Mouse (Mus musculus): ENCODE results near the gene Rabggtb. TPM values are rescaled to one million over a fixed set of nuclear protein-coding genes. Genes with fewer than 3 reads are reported as not detected.

The Rabggtb gene
- total and polyA plus RNA-seq, 3 experiments: 223 to 316 (median 256) TPM

GRCm38 (mm10) chr3:153897216-153897615 lies 15.6 kb downstream of the Rabggtb start:
- no peaks in the 10 kb centered on the region for H3K79me2 ChIP-seq (replicated peaks; ENCODE audit: control insufficient read depth, extremely low read depth, insufficient read depth, poor library complexity, severe bottlenecking)
- dilution Hi-C loops (cut with MboI; ENCODE audit: extremely low pct_ligation_motif_present, extremely low pct_unique_long_range_greater_than_20kb, low sequenced_read_pairs): no loop called here
- H3K9me3 ChIP-seq (replicated peaks; ENCODE audit: low read length): no peaks in the 10 kb centered on the region
- in situ Hi-C loops (cut with MboI; ENCODE audit: low pct_ligation_motif_present, low pct_unique_long_range_greater_than_20kb, low sequenced_read_pairs): no loop called here
- H3K9ac ChIP-seq (ENCODE audit: insufficient read depth, low read depth): no peak overlapping the region
- DNase-seq (ENCODE audit: extremely low read depth): no peak
- H3K27ac ChIP-seq (ENCODE audit: insufficient read depth, low read depth): no peak overlapping the region
- H3K4me2 ChIP-seq (ENCODE audit: insufficient read depth, low read depth, poor library complexity, severe bottlenecking): no peak overlapping the region
- peaks cover 0 to 19% of the 10 kb centered on the region in 2 experiments for H3K36me3 ChIP-seq (replicated peaks in 1 of 2; ENCODE audit: control insufficient read depth in 1 of 2, insufficient read depth in 1 of 2, low read length in 1 of 2)
- H3K4me3 ChIP-seq (replicated peaks in 1 of 3; ENCODE audit: low read depth in 2 of 3, low read length in 2 of 3, poor library complexity in 1 of 3): no peak overlapping the region
- no peak for TF ChIP-seq MAZ (IDR thresholded peaks at IDR 0.05; ENCODE audit: low read depth, low read length)
- H3K27me3 ChIP-seq (replicated peaks): no peaks in the 10 kb centered on the region
- H3K4me1 ChIP-seq (ENCODE audit: control insufficient read depth in 1 of 2, insufficient read depth in 2 of 2): 0 out of 4 replicates have a peak, but pooled peaks cover 0 to 5% of the 10 kb centered on the region in 2 experiments

DNA sequence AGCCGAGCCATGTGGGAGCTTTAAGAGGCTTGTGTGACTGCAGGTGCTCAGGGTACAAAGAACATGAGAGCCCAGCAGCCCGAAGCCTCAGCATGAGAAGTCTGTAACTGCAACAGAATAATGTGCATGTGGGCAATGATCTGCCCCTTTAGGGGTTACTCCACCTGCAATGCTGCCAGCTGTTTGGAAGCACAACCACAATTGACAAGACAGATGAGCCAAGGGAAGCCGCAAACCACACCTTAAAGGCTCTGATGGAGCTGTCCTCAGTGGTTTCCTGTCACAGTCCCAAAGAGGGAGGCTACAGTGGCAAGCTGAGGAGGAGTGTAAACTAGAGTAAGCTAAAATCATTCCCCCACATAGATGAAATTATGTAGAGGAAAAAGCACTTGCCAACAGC lies 17.4 kb downstream of the Rabggtb start:
- Histone ChIP-seq H3K36me3 (replicated peaks in 1 of 2; ENCODE audit: control insufficient read depth in 1 of 2, insufficient read depth in 1 of 2, low read length in 1 of 2) (peaks cover 0 to 19% of the 10 kb centered on the region in 2 experiments), H3K4me1 (ENCODE audit: control insufficient read depth in 1 of 2, insufficient read depth in 2 of 2) (0 out of 4 replicates have a peak, but pooled peaks cover 0 to 5% of the 10 kb centered on the region in 2 experiments), H3K9me3 (replicated peaks; ENCODE audit: low read length) (no peaks in the 10 kb centered on the region), H3K9ac (ENCODE audit: insufficient read depth, low read depth) (no peak overlapping the region), H3K4me3 (replicated peaks in 1 of 3; ENCODE audit: low read depth in 2 of 3, low read length in 2 of 3, poor library complexity in 1 of 3) (no peak overlapping the region), H3K79me2 (replicated peaks; ENCODE audit: control insufficient read depth, extremely low read depth, insufficient read depth, poor library complexity, severe bottlenecking) (no peaks in the 10 kb centered on the region), H3K4me2 (ENCODE audit: insufficient read depth, low read depth, poor library complexity, severe bottlenecking) (no peak overlapping the region), H3K27ac (ENCODE audit: insufficient read depth, low read depth) (no peak overlapping the region), H3K27me3 (replicated peaks) (no peaks in the 10 kb centered on the region)
- DNase-seq (ENCODE audit: extremely low read depth): no peak
- in situ Hi-C loops (cut with MboI; ENCODE audit: low pct_ligation_motif_present, low pct_unique_long_range_greater_than_20kb, low sequenced_read_pairs): no loop called here
- dilution Hi-C loops (cut with MboI; ENCODE audit: extremely low pct_ligation_motif_present, extremely low pct_unique_long_range_greater_than_20kb, low sequenced_read_pairs): no loop called here
- TF ChIP-seq TBP (conservative IDR thresholded peaks at IDR 0.05; ENCODE audit: low read depth, low read length) (no peak), BHLHE40 (IDR thresholded peaks at IDR 0.05; ENCODE audit: low read depth, low read length) (no peak), USF1 (IDR thresholded peaks at IDR 0.05; ENCODE audit: low read depth, low read length) (no peak), MAX (IDR thresholded peaks at IDR 0.05; ENCODE audit: low read length) (no peak), HCFC1 (IDR thresholded peaks at IDR 0.05; ENCODE audit: low read depth, low read length) (no peak)

DNA sequence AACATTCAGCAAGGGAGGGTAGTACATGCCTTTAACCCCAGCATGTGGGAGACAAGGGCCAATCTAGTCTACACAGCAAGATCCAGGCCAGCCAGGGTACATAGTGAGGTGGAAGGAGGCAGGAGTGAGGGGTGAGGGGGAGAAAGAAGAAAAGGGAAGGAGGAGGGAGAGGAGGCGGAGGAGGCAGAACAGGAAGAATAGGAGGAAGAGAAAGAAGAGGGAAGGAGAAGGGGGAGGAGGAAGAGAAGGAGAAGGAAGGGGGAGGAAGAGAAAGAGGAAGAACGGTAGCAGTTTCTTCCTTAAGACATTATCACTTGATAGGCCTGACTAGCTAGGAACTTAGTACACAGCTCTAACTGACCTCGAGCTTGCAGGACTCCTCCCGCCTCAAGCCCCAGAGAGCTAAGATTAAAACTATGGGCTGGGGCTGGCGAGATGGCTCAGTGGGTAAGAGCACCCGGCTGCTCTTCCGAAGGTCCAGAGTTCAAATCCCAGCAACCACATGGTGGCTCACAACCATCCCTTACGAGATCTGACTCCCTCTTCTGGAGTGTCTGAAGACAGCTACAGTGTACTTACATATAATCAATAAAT lies 23.5 kb downstream of the Rabggtb start:
- H3K4me2 ChIP-seq (ENCODE audit: insufficient read depth, low read depth, poor library complexity, severe bottlenecking): no peak overlapping the region
- TF ChIP-seq ZC3H11A (IDR thresholded peaks at IDR 0.05; ENCODE audit: low read depth, low read length): no peak
- no peak for TF ChIP-seq ZMIZ1 (IDR thresholded peaks at IDR 0.05; ENCODE audit: low read depth, low read length)
- no peak for TF ChIP-seq MAX (IDR thresholded peaks at IDR 0.05; ENCODE audit: low read length)
- no peak for TF ChIP-seq JUN (IDR thresholded peaks at IDR 0.05; ENCODE audit: insufficient read depth, low read depth, low read length)
- H3K9ac ChIP-seq (ENCODE audit: insufficient read depth, low read depth): no peak overlapping the region
- H3K4me3 ChIP-seq (replicated peaks in 1 of 3; ENCODE audit: low read depth in 2 of 3, low read length in 2 of 3, poor library complexity in 1 of 3): no peak overlapping the region
- no peaks in the 10 kb centered on the region for H3K79me2 ChIP-seq (replicated peaks; ENCODE audit: control insufficient read depth, extremely low read depth, insufficient read depth, poor library complexity, severe bottlenecking)
- peaks cover 0 to 8% of the 10 kb centered on the region in 2 experiments for H3K36me3 ChIP-seq (replicated peaks in 1 of 2; ENCODE audit: control insufficient read depth in 1 of 2, insufficient read depth in 1 of 2, low read length in 1 of 2)
- H3K9me3 ChIP-seq (replicated peaks; ENCODE audit: low read length): no peaks in the 10 kb centered on the region
- peaks cover 0 to 9% of the 10 kb centered on the region in 2 experiments; a peak in 2 of 4 replicates for H3K4me1 ChIP-seq (ENCODE audit: control insufficient read depth in 1 of 2, insufficient read depth in 2 of 2)
- in situ Hi-C loops (cut with MboI; ENCODE audit: low pct_ligation_motif_present, low pct_unique_long_range_greater_than_20kb, low sequenced_read_pairs): no loop called here
- no peak for DNase-seq (ENCODE audit: extremely low read depth)
- no peak overlapping the region for H3K27ac ChIP-seq (ENCODE audit: insufficient read depth, low read depth)
- dilution Hi-C loops (cut with MboI; ENCODE audit: extremely low pct_ligation_motif_present, extremely low pct_unique_long_range_greater_than_20kb, low sequenced_read_pairs): no loop called here
- H3K27me3 ChIP-seq (replicated peaks): no peaks in the 10 kb centered on the region

Measured in CH12.LX (cell line).